ENCODE assay signal across 9 mouse cellular contexts in the genomic region with DNA sequence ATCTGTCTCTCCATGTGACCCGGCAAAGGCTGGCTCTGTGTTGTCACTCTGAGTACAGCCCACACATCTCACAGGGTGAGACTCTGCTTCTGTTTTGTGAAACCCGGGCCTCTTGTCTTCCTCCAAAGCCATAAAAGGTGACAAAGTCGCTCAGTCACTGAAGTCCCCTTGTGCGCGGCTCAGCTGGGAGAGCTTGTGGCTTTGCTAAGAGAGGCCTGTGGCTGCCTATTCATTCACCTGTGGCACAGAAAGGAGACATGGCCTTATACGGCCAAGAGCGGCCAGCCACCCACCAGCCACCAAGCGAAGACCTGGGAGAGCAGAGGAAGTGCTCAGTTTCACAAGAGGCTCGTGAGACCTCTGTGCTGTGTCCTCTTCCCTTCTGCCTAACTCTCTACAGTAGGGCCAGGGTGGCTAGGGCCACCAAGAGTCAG. TPM values are rescaled to one million over a fixed set of nuclear protein-coding genes. Genes with fewer than 3 reads are reported as not detected.
DNase-seq lines count a peak whose midpoint lies in the region; ATAC-seq lines count a peak whose summit lies in the region.
"Had no signal": no experiment of that assay in that cellular context is flagged by ENCODE, and none has a peak within 500 bp of the region (broad histone marks: within the 10 kb centered on the region; RNA-seq: fewer than 3 reads in every experiment).

No protein-coding gene starts in this region.

- WGBS in hindbrain, embryonic 10.5 days = 49% methylated on average over 9 of the region's 9 CpGs
- WGBS in hindbrain, embryonic 16.5 days = 49% methylated on average over 9 of the region's 9 CpGs

- H3K36me3 ChIP-seq in hindbrain, embryonic 10.5 days = no peaks in the 10 kb centered on the region
- H3K36me3 ChIP-seq in hindbrain, embryonic 16.5 days (ENCODE audit: control insufficient read depth, insufficient read depth, low read length) = no peaks in the 10 kb centered on the region
- H3K36me3 ChIP-seq: embryonic facial prominence, embryonic 12.5 days had no signal

- no peak overlapping the region for H3K9ac ChIP-seq in hindbrain, embryonic 16.5 days (ENCODE audit: low read depth, low read length)
- H3K9ac ChIP-seq: embryonic facial prominence, embryonic 12.5 days had no signal

- H3K4me2 ChIP-seq in hindbrain, embryonic 16.5 days (ENCODE audit: low read length) = no peak overlapping the region
- H3K4me2 ChIP-seq: embryonic facial prominence, embryonic 12.5 days had no signal

- no peak for DNase-seq in hindbrain, embryonic 10.5 days (ENCODE audit: low spot score)
- peak; percentile 21 for DNase-seq in lung, postnatal 14 days
- peak; percentile 45 to 51 for DNase-seq in spleen, postnatal 14 days (ENCODE audit: low spot score in 2 of 2)
- no peak for DNase-seq in layer of hippocampus, postnatal 10 days (ENCODE audit: low spot score in 2 of 2)
- no peak for DNase-seq in cerebellum, postnatal 10 days
- no peak for DNase-seq in testis, postnatal 14 days (ENCODE audit: low spot score)

- no peak for ATAC-seq in hindbrain, embryonic 16.5 days
- peak; percentile 56 for ATAC-seq in CD4-positive, CD25-positive, alpha-beta regulatory T cell, adult 4 months

- 0 out of 2 replicates have a peak, but pooled peaks cover 7% of the 10 kb centered on the region for H3K27me3 ChIP-seq in hindbrain, embryonic 10.5 days (ENCODE audit: insufficient read depth, poor library complexity, severe bottlenecking)
- no peaks in the 10 kb centered on the region for H3K27me3 ChIP-seq in hindbrain, embryonic 16.5 days (replicated peaks; ENCODE audit: control insufficient read depth, insufficient read depth, low read length)
- H3K27me3 ChIP-seq: embryonic facial prominence, embryonic 12.5 days had no signal

- no peaks in the 10 kb centered on the region for H3K9me3 ChIP-seq in hindbrain, embryonic 10.5 days
- H3K9me3 ChIP-seq in hindbrain, embryonic 16.5 days (ENCODE audit: control insufficient read depth, low read length) = no peaks in the 10 kb centered on the region
- H3K9me3 ChIP-seq: embryonic facial prominence, embryonic 12.5 days had no signal

- peak overlapping the region; percentile 98 for H3K27ac ChIP-seq in hindbrain, embryonic 10.5 days
- H3K27ac ChIP-seq in hindbrain, embryonic 16.5 days (ENCODE audit: low read depth, low read length) = no peak overlapping the region
- H3K27ac ChIP-seq: embryonic facial prominence, embryonic 12.5 days had no signal

- H3K4me1 ChIP-seq in hindbrain, embryonic 10.5 days (replicated peaks) = peaks cover 72% of the 10 kb centered on the region
- no peaks in the 10 kb centered on the region; the same call in none of the 2 replicates for H3K4me1 ChIP-seq in hindbrain, embryonic 16.5 days (ENCODE audit: control insufficient read depth, insufficient read depth, low read depth, low read length)
- H3K4me1 ChIP-seq: embryonic facial prominence, embryonic 12.5 days had no signal

- H3K4me3 ChIP-seq in hindbrain, embryonic 10.5 days = no peak overlapping the region
- no peak overlapping the region for H3K4me3 ChIP-seq in hindbrain, embryonic 16.5 days (ENCODE audit: low read length)
- H3K4me3 ChIP-seq: embryonic facial prominence, embryonic 12.5 days had no signal

RNA-seq across cellular contexts. Expression of gene Tldc1, which starts 5.9 kb away (rescaled TPM):
- polyA plus RNA-seq in hindbrain, embryonic 10.5 days (2016; fragmentation: Nextera tagmentation; extraction: Ambion mirVana) = 12.6 and 15.3 TPM in 2 replicates
- 11.4 and 13.4 TPM in 2 replicates for polyA plus RNA-seq in hindbrain, embryonic 16.5 days (2015; fragmentation: Nextera tagmentation; extraction: Ambion mirVana)
- 10 to 100 TPM in 1 of 2 experiments, 1 to 10 TPM in 1; 6.5 to 14.3 TPM for polyA plus RNA-seq in CD4-positive, CD25-positive, alpha-beta regulatory T cell, adult 4 months (2017; shearing (Covaris generic))
- total RNA-seq in layer of hippocampus, postnatal 10 days (2021) = 10 to 100 TPM; 16.3 to 18.3 TPM

RNA-seq across cellular contexts. Expression of gene Cotl1, which starts 56.2 kb away (rescaled TPM):
- 273 and 545 TPM in 2 replicates for polyA plus RNA-seq in hindbrain, embryonic 10.5 days (2016; fragmentation: Nextera tagmentation; extraction: Ambion mirVana)
- polyA plus RNA-seq in hindbrain, embryonic 16.5 days (2015; fragmentation: Nextera tagmentation; extraction: Ambion mirVana) = 112 and 127 TPM in 2 replicates
- polyA plus RNA-seq in CD4-positive, CD25-positive, alpha-beta regulatory T cell, adult 4 months (2017; shearing (Covaris generic)) = 100 to 1,000 TPM; 131 to 191 TPM
- total RNA-seq in layer of hippocampus, postnatal 10 days (2021) = 100 to 1,000 TPM; 129 to 134 TPM

Comparison
In these comparisons a context has a peak if more than half of its experiments do, and no peak if none do; other contexts are left out.
1. DNase-seq: peak in lung, postnatal 14 days (single experiment) and spleen, postnatal 14 days (2 of 2); none in hindbrain, embryonic 10.5 days (single experiment), layer of hippocampus, postnatal 10 days (0 of 2), cerebellum, postnatal 10 days (0 of 2) and testis, postnatal 14 days (single experiment).